Mouse (Mus musculus): ENCODE results near the gene Itln1. TPM values are rescaled to one million over a fixed set of nuclear protein-coding genes. Genes with fewer than 3 reads are reported as not detected.
A peak's percentile ranks its signal among the peaks of the same experiment; 100 is the strongest.

Gene Itln1
- total RNA-seq, 1 experiment = not detected

DNA sequence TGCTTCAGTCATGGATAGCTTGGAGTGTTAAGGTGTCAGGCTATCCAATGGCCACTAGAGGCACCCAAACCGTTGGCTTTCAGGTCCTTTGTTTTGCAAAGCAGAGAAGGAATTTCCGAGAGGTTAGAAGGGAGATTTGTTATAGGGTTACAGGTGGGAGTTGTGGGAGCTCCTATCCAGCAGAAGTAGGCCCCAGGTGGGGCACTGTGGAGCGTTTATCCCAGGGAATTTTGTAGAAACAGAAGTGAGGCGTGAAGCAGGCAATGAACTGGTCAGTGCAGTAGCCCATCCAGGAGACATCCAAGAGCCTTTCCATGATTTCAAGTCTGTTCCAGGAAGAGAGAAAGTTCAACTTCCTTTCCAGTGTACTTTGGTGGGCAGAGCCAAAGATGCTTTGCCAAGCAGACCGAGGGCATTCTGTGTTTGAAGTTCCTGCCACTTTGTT lies 33.4 kb downstream of the Itln1 start:
- Histone ChIP-seq H3K9me3 (ENCODE audit: control insufficient read depth, insufficient read depth, low read depth, low read length) (no peaks in the 10 kb centered on the region), H3K27ac (ENCODE audit: insufficient read depth, low read depth, low read length, poor library complexity, severe bottlenecking) (no peak overlapping the region), H3K9ac (ENCODE audit: insufficient read depth, low read depth, low read length, poor library complexity, severe bottlenecking) (no peak overlapping the region), H3K4me1 (ENCODE audit: control insufficient read depth in 2 of 2, insufficient read depth in 2 of 2, low read length in 2 of 2, poor library complexity in 1 of 2) (peaks cover 0 to 3% of the 10 kb centered on the region in 2 experiments; a peak in 2 of 4 replicates), H3K36me3 (ENCODE audit: control insufficient read depth, insufficient read depth, low read length, poor library complexity, severe bottlenecking) (no peaks in the 10 kb centered on the region), H3K4me3 (ENCODE audit: insufficient read depth in 1 of 2, low read depth in 1 of 2, low read length in 2 of 2, poor library complexity in 1 of 2, severe bottlenecking in 1 of 2) (no peak overlapping the region)
- peak; percentile 64 for DNase-seq (ENCODE audit: low read depth, low spot score)
- in situ Hi-C loops (cut with MboI; ENCODE audit: low sequenced_read_pairs in 2 of 2, unreplicated experiment in 2 of 2) = no loop called here
- no peak for TF ChIP-seq MAFK (IDR thresholded peaks at IDR 0.05; ENCODE audit: insufficient read depth, low read depth, low read length)
- no peak for TF ChIP-seq CHD2 (IDR thresholded peaks at IDR 0.05; ENCODE audit: low read depth, low read length)
- TF ChIP-seq HCFC1 (IDR thresholded peaks at IDR 0.05; ENCODE audit: borderline replicate concordance, insufficient read depth, low read length) = no peak
- no peak for TF ChIP-seq ZC3H11A (IDR thresholded peaks at IDR 0.05; ENCODE audit: borderline replicate concordance, low read depth, low read length)
- peak; percentile 60; the same call in 1 of the 2 replicates for TF ChIP-seq ZNF384 (IDR thresholded peaks at IDR 0.05; ENCODE audit: low read depth, low read length)

DNA sequence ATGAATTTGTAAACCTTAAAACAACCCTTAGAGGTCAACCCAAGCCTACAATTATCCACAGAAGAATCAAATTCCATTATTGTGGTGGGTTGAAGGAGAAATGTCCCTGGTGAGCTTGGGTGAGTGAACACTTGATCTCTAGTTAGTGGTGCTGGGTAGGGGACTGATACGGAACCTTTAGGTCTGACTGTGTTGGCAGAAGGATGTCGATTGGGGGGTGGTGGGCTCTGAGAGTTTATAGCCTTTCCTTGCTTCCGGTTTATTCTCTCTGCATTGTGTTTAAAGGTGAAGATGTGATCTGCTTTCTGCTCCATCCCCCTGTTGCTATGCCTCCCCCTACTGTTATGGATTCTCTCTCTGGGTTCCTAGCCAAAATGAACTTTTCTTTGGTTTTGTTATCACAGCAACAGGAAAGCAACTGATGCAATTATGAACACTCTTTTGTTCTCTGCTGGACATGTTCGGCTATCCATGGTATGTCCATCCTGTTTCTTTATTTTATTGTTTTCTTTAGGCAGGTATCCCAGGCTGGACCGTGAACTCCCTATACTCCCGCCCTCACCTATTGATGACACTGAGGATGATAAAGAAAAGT lies 34.0 kb downstream of the Itln1 start:
- Histone ChIP-seq H3K4me3 (ENCODE audit: insufficient read depth in 1 of 2, low read depth in 1 of 2, low read length in 2 of 2, poor library complexity in 1 of 2, severe bottlenecking in 1 of 2) (no peak overlapping the region), H3K9ac (ENCODE audit: insufficient read depth, low read depth, low read length, poor library complexity, severe bottlenecking) (no peak overlapping the region), H3K9me3 (ENCODE audit: control insufficient read depth, insufficient read depth, low read depth, low read length) (no peaks in the 10 kb centered on the region), H3K4me1 (ENCODE audit: control insufficient read depth in 2 of 2, insufficient read depth in 2 of 2, low read length in 2 of 2, poor library complexity in 1 of 2) (peaks cover 0 to 3% of the 10 kb centered on the region in 2 experiments; a peak in 2 of 4 replicates), H3K36me3 (ENCODE audit: control insufficient read depth, insufficient read depth, low read length, poor library complexity, severe bottlenecking) (no peaks in the 10 kb centered on the region), H3K27ac (ENCODE audit: insufficient read depth, low read depth, low read length, poor library complexity, severe bottlenecking) (no peak overlapping the region)
- no peak for TF ChIP-seq MAFK (IDR thresholded peaks at IDR 0.05; ENCODE audit: insufficient read depth, low read depth, low read length)
- TF ChIP-seq HCFC1 (IDR thresholded peaks at IDR 0.05; ENCODE audit: borderline replicate concordance, insufficient read depth, low read length) = no peak
- no peak for TF ChIP-seq CHD2 (IDR thresholded peaks at IDR 0.05; ENCODE audit: low read depth, low read length)
- TF ChIP-seq ZNF384 (IDR thresholded peaks at IDR 0.05; ENCODE audit: low read depth, low read length) = no peak
- TF ChIP-seq ZC3H11A (IDR thresholded peaks at IDR 0.05; ENCODE audit: borderline replicate concordance, low read depth, low read length) = no peak
- in situ Hi-C loops (cut with MboI; ENCODE audit: low sequenced_read_pairs in 2 of 2, unreplicated experiment in 2 of 2) = no loop called here
- DNase-seq (ENCODE audit: low read depth, low spot score) = no peak

GRCm38 (mm10) chr1:171499856-171500255 lies 35.2 kb downstream of the Itln1 start:
- no peak overlapping the region for H3K9ac ChIP-seq (ENCODE audit: insufficient read depth, low read depth, low read length, poor library complexity, severe bottlenecking)
- in situ Hi-C loops (cut with MboI; ENCODE audit: low sequenced_read_pairs in 2 of 2, unreplicated experiment in 2 of 2) = no loop called here

DNA sequence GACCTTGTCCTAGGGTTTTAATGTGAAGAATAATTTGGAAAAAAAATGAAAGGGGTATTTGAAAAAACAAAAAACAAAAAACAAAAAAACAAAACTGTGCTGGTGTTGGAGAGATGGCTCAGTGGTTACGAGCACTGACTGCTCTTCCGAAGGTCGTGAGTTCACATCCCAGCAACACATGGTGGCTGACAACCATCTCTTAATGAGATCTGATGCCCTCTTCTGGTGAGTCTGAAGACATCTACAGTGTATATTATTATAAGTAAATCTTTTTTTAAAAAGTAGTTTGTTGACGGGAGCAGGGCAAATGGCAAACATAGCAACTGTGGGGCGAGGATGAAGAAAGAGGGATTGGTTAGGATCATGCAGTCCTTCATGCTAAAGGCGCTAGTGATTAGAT lies 39.7 kb downstream of the Itln1 start:
- Histone ChIP-seq H3K27ac (ENCODE audit: insufficient read depth, low read depth, low read length, poor library complexity, severe bottlenecking) (no peak overlapping the region), H3K36me3 (ENCODE audit: control insufficient read depth, insufficient read depth, low read length, poor library complexity, severe bottlenecking) (no peaks in the 10 kb centered on the region), H3K9ac (ENCODE audit: insufficient read depth, low read depth, low read length, poor library complexity, severe bottlenecking) (no peak overlapping the region), H3K9me3 (ENCODE audit: control insufficient read depth, insufficient read depth, low read depth, low read length) (no peaks in the 10 kb centered on the region), H3K4me1 (ENCODE audit: control insufficient read depth in 2 of 2, insufficient read depth in 2 of 2, low read length in 2 of 2, poor library complexity in 1 of 2) (peaks cover 0 to 5% of the 10 kb centered on the region in 2 experiments; a peak in 1 of 4 replicates), H3K4me3 (ENCODE audit: insufficient read depth in 1 of 2, low read depth in 1 of 2, low read length in 2 of 2, poor library complexity in 1 of 2, severe bottlenecking in 1 of 2) (no peak overlapping the region)
- in situ Hi-C loops (cut with MboI; ENCODE audit: low sequenced_read_pairs in 2 of 2, unreplicated experiment in 2 of 2) = no loop called here
- no peak for DNase-seq (ENCODE audit: low read depth, low spot score)
- TF ChIP-seq ZC3H11A (IDR thresholded peaks at IDR 0.05; ENCODE audit: borderline replicate concordance, low read depth, low read length) (no peak), HCFC1 (IDR thresholded peaks at IDR 0.05; ENCODE audit: borderline replicate concordance, insufficient read depth, low read length) (no peak), ZNF384 (IDR thresholded peaks at IDR 0.05; ENCODE audit: low read depth, low read length) (no peak), CHD2 (IDR thresholded peaks at IDR 0.05; ENCODE audit: low read depth, low read length) (no peak), MAFK (IDR thresholded peaks at IDR 0.05; ENCODE audit: insufficient read depth, low read depth, low read length) (no peak)

More at GRCm38 (mm10) chr1:171499856-171500255, 35.2 kb downstream of the Itln1 start:
- Histone ChIP-seq H3K27ac (ENCODE audit: insufficient read depth, low read depth, low read length, poor library complexity, severe bottlenecking) (no peak overlapping the region), H3K36me3 (ENCODE audit: control insufficient read depth, insufficient read depth, low read length, poor library complexity, severe bottlenecking) (no peaks in the 10 kb centered on the region), H3K4me3 (ENCODE audit: insufficient read depth in 1 of 2, low read depth in 1 of 2, low read length in 2 of 2, poor library complexity in 1 of 2, severe bottlenecking in 1 of 2) (no peak overlapping the region), H3K9me3 (ENCODE audit: control insufficient read depth, insufficient read depth, low read depth, low read length) (no peaks in the 10 kb centered on the region), H3K4me1 (ENCODE audit: control insufficient read depth in 2 of 2, insufficient read depth in 2 of 2, low read length in 2 of 2, poor library complexity in 1 of 2) (peaks cover 0 to 3% of the 10 kb centered on the region in 2 experiments; a peak in 2 of 4 replicates)
- DNase-seq (ENCODE audit: low read depth, low spot score) = no peak
- TF ChIP-seq HCFC1 (IDR thresholded peaks at IDR 0.05; ENCODE audit: borderline replicate concordance, insufficient read depth, low read length) (no peak), CHD2 (IDR thresholded peaks at IDR 0.05; ENCODE audit: low read depth, low read length) (no peak), MAFK (IDR thresholded peaks at IDR 0.05; ENCODE audit: insufficient read depth, low read depth, low read length) (no peak), ZNF384 (IDR thresholded peaks at IDR 0.05; ENCODE audit: low read depth, low read length) (no peak), ZC3H11A (IDR thresholded peaks at IDR 0.05; ENCODE audit: borderline replicate concordance, low read depth, low read length) (no peak)

Measured in ES-E14 (cell line).